Mouse (Mus musculus) central nervous system, embryonic 11.5 days (tissue): Measurements from ENCODE around the gene Ctsa. TPM values are rescaled to one million over a fixed set of nuclear protein-coding genes. Genes with fewer than 3 reads are reported as not detected.

Experiments
- polyA plus RNA-seq: library from polyadenylated mRNA; depleted of rRNA; stranded (reverse); fragments of >200 nt; gene quantifications from 2 replicates; pipeline ENCODE4 v1.2.3, GENCODE M21; 2012; rRNA removed

Ctsa gene
- polyA plus RNA-seq, result 69.6 and 100 TPM in 2 replicates

GRCm38 (mm10) chr2:164832748-164833301, at the start of gene Ctsa:
TSS of gene Ctsa (plus strand) at chr2:164832873.

GRCm38 (mm10) chr2:164785481-164786387, 46.9 kb upstream of the Ctsa start, which contains the start of gene Snx21:
TSS of gene Snx21 (plus strand) at chr2:164785823.

GRCm38 (mm10) chr2:164804533-164805331, 27.9 kb upstream of the Ctsa start, which contains the start of the genes Acot8 and Zswim3:
TSS of gene Acot8 (minus strand) at chr2:164804882.
TSS of gene Zswim3 (plus strand) at chr2:164805098.

GRCm38 (mm10) chr2:164822636-164823165, 10.0 kb upstream of the Ctsa start, which contains the start of gene Zswim1:
TSS of gene Zswim1 (plus strand) at chr2:164822686.

GRCm38 (mm10) chr2:164828437-164828836, 4.2 kb upstream of the Ctsa start, which contains the start of gene Spata25:
TSS of gene Spata25 (minus strand) at chr2:164828537.

GRCm38 (mm10) chr2:164833314-164833959, 764 bp downstream of the Ctsa start, which contains the start of gene Neurl2:
TSS of gene Neurl2 (minus strand) at chr2:164833456.

GRCm38 (mm10) chr2:164857101-164857821, 24.6 kb downstream of the Ctsa start, which contains the start of gene Pltp:
TSS of gene Pltp (minus strand) at chr2:164857711.

GRCm38 (mm10) chr2:164879228-164879567, 46.5 kb downstream of the Ctsa start, which contains the start of gene Pcif1:
TSS of gene Pcif1 (plus strand) at chr2:164879304.

Other genes starting within 250 kb of the Ctsa start
- gene Wfdc6a, start 247.4 kb upstream of the Ctsa start, polyA plus RNA-seq, result 0.06 TPM in 1 of 2 replicates, not detected in the other
- 0.09 TPM in 1 of 2 replicates, not detected in the other for gene Eppin, start 239.3 kb upstream of the Ctsa start, polyA plus RNA-seq
- gene Wfdc6b, start 219.4 kb upstream of the Ctsa start, polyA plus RNA-seq, result not detected in 2 replicates
- gene Wfdc8, start 219.2 kb upstream of the Ctsa start, polyA plus RNA-seq, result not detected in 2 replicates
- gene Wfdc16, start 194.1 kb upstream of the Ctsa start, polyA plus RNA-seq, result not detected in 2 replicates
- 0.30 and 0.42 TPM in 2 replicates for gene Wfdc10, start 176.8 kb upstream of the Ctsa start, polyA plus RNA-seq
- not detected in 2 replicates for gene Wfdc9, start 176.3 kb upstream of the Ctsa start, polyA plus RNA-seq
- gene Wfdc11, start 158.8 kb upstream of the Ctsa start, polyA plus RNA-seq, result not detected in 2 replicates
- 0.06 and 0.20 TPM in 2 replicates for gene Wfdc13, start 147.8 kb upstream of the Ctsa start, polyA plus RNA-seq
- gene Spint4, start 134.4 kb upstream of the Ctsa start, polyA plus RNA-seq, result not detected in 2 replicates
- gene Spint5, start 117.6 kb upstream of the Ctsa start, polyA plus RNA-seq, result not detected in 2 replicates
- gene Wfdc3, start 86.9 kb upstream of the Ctsa start, polyA plus RNA-seq, result 0.35 and 0.89 TPM in 2 replicates
- 62.3 and 91.0 TPM in 2 replicates for gene Dnttip1, start 86.9 kb upstream of the Ctsa start, polyA plus RNA-seq
- 340 and 341 TPM in 2 replicates for gene Ube2c, start 63.0 kb upstream of the Ctsa start, polyA plus RNA-seq
- gene Tnnc2, start 52.9 kb upstream of the Ctsa start, polyA plus RNA-seq, result 1.6 and 29.6 TPM in 2 replicates
- 9.0 and 10.5 TPM in 2 replicates for gene Snx21, start 47.0 kb upstream of the Ctsa start, polyA plus RNA-seq
- 19.5 and 26.6 TPM in 2 replicates for gene Acot8, start 28.0 kb upstream of the Ctsa start, polyA plus RNA-seq
- 4.5 and 6.2 TPM in 2 replicates for gene Zswim3, start 27.8 kb upstream of the Ctsa start, polyA plus RNA-seq
- 6.0 and 9.0 TPM in 2 replicates for gene Zswim1, start 10.2 kb upstream of the Ctsa start, polyA plus RNA-seq
- 0.35 TPM in 1 of 2 replicates, not detected in the other for gene Spata25, start 4.3 kb upstream of the Ctsa start, polyA plus RNA-seq
- 5.9 and 6.0 TPM in 2 replicates for gene Neurl2, start 583 bp downstream of the Ctsa start, polyA plus RNA-seq
- 42.5 and 58.0 TPM in 2 replicates for gene Pltp, start 24.8 kb downstream of the Ctsa start, polyA plus RNA-seq
- 40.0 and 53.1 TPM in 2 replicates for gene Pcif1, start 46.4 kb downstream of the Ctsa start, polyA plus RNA-seq
- gene Zfp335, start 78.9 kb downstream of the Ctsa start, polyA plus RNA-seq, result 18.2 and 29.1 TPM in 2 replicates
- gene Mmp9, start 107.9 kb downstream of the Ctsa start, polyA plus RNA-seq, result 1.2 and 1.6 TPM in 2 replicates
- 12.9 and 13.2 TPM in 2 replicates for gene Slc12a5, start 127.9 kb downstream of the Ctsa start, polyA plus RNA-seq
- gene Ncoa5, start 202.0 kb downstream of the Ctsa start, polyA plus RNA-seq, result 89.9 and 97.7 TPM in 2 replicates
- gene Cd40, start 222.8 kb downstream of the Ctsa start, polyA plus RNA-seq, result 7.3 and 10.2 TPM in 2 replicates